Mouse (Mus musculus) heart, embryonic 12.5 days (tissue): Measurements from ENCODE around the gene Glra3. TPM values are rescaled to one million over a fixed set of nuclear protein-coding genes. Genes with fewer than 3 reads are reported as not detected.

Experiments used
- ATAC-seq: fragments of 200-750 bp; cut with Nextera tagmentation; 2 replicates; pipeline ENCODE4 v1.8.0; 2017; ENCODE audit warnings: moderate TSS enrichment, moderate library complexity; ENCODE audit not compliant: insufficient number of reproducible peaks, low FRiP score
- H3K27ac ChIP-seq: fragments of 300-500 bp; sonication (generic); 2 replicates; pipeline ENCODE4 v1.5.1; 2016; ENCODE audit warnings: mild to moderate bottlenecking, moderate library complexity; ENCODE audit not compliant: poor library complexity, severe bottlenecking
- H3K27me3 ChIP-seq: fragments of 300-500 bp; sonication (generic); replicated peaks from 2 replicates; pipeline ENCODE4 v1.6.1; 2016; ENCODE audit warnings: mild to moderate bottlenecking, moderate library complexity
- H3K36me3 ChIP-seq: fragments of 300-500 bp; sonication (generic); 2 replicates; pipeline ENCODE4 v1.6.1; 2016; ENCODE audit warnings: mild to moderate bottlenecking, moderate library complexity
- H3K4me1 ChIP-seq: fragments of 300-500 bp; sonication (generic); replicated peaks from 2 replicates; pipeline ENCODE4 v1.6.1; 2016; ENCODE audit warnings: mild to moderate bottlenecking
- H3K4me2 ChIP-seq: fragments of 300-500 bp; sonication (generic); 2 replicates; pipeline ENCODE4 v1.6.1; 2016; ENCODE audit warnings: mild to moderate bottlenecking, moderate library complexity
- H3K4me3 ChIP-seq: fragments of 300-500 bp; sonication (generic); 2 replicates; pipeline ENCODE4 v1.5.1; 2016; ENCODE audit warnings: mild to moderate bottlenecking
- H3K9ac ChIP-seq: fragments of 300-500 bp; sonication (generic); 2 replicates; pipeline ENCODE4 v1.6.1; 2016; ENCODE audit warnings: mild to moderate bottlenecking, moderate library complexity
- H3K9me3 ChIP-seq: fragments of 300-500 bp; sonication (generic); replicated peaks from 2 replicates; pipeline ENCODE4 v1.6.1; 2016; ENCODE audit warnings: mild to moderate bottlenecking, moderate library complexity
- WGBS: fragments of 180-500 bp; shearing (Covaris S2); methylation state at CpG from one replicate; pipeline ENCODE4 v1.1.7; 2016; 5-methylcytosine and 5-hydroxymethylcytosine counted together
- polyA plus RNA-seq: library from polyadenylated mRNA; unstranded; fragments of >200 nt; fragmentation: Nextera tagmentation; extraction: Ambion mirVana; gene quantifications from 2 replicates; pipeline ENCODE4 v1.2.1, GENCODE M21; 2016

Gene Glra3
- polyA plus RNA-seq, 1 experiment from 2014 or later = not detected

DNA sequence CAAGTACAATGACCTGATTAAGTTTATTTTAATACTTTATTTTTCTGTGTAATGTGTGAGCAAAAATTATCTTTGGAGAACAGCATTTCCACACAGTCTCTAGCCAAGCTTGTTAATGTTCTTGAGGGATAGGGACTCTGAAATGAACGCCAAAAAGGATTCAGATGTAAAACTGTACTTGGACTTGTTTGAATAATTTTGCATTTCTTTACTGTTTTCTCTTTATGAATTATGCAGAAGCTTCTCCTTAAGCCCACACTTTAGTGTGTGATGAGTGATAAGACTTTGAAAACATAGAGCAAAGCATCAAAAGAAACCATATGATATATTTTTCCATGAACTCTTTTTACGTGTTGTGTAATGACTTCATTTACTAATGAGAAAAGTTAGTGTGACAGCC, 189.1 kb downstream of the Glra3 start:
- 78% methylated on average over 2 of the region's 2 CpGs for WGBS
- no peak overlapping the region for H3K27ac ChIP-seq
- no peak overlapping the region for H3K9ac ChIP-seq
- no peak overlapping the region for H3K4me2 ChIP-seq
- no peak for ATAC-seq
- no peaks in the 10 kb centered on the region for H3K4me1 ChIP-seq
- H3K4me3 ChIP-seq = no peak overlapping the region
- no peaks in the 10 kb centered on the region for H3K27me3 ChIP-seq
- no peaks in the 10 kb centered on the region for H3K36me3 ChIP-seq
- no peaks in the 10 kb centered on the region for H3K9me3 ChIP-seq

DNA sequence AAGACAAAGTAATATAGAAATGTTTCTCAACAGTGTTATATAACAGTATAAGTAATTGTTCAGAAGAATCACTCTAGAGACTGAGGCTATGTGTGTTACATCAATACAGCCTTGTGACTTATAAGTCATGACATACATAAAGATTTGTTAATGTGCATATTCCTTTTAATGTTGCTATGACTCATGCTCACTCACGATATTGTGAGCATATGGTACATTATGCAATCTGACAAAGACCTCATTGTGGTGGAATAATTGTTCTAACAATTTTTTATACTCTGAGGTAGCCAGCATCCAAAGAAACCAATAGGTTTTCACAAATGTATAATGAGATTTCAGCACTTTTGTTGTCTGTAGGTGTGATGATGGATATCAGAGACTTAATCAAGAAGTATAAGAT, 210.4 kb downstream of the Glra3 start:
- Histone ChIP-seq H3K4me2 (no peak overlapping the region), H3K36me3 (no peaks in the 10 kb centered on the region), H3K9ac (no peak overlapping the region), H3K9me3 (no peaks in the 10 kb centered on the region), H3K4me1 (no peaks in the 10 kb centered on the region), H3K27me3 (no peaks in the 10 kb centered on the region), H3K27ac (no peak overlapping the region), H3K4me3 (no peak overlapping the region)
- 70% methylated on average over 1 of the region's 1 CpGs for WGBS
- ATAC-seq = no peak

DNA sequence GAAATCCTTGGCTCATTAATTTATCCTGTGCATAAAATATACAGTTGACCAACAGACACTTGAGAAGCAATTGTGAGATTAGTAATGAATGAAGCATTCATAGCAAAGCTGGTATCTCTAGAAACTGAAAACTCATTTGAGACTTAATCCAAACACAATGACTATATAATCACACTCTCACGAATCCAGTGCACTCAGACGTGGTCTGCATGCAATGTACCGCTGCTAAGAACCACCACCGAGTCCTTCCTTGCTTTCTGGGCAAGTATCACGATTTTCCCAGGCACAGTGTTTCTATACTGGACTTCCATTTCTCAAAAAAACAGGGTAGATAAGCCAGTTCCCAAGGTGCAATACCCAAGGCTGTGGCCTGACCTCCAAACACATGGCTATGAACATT, 211.3 kb downstream of the Glra3 start:
- Histone ChIP-seq H3K27me3 (no peaks in the 10 kb centered on the region), H3K4me1 (no peaks in the 10 kb centered on the region), H3K9me3 (no peaks in the 10 kb centered on the region), H3K36me3 (no peaks in the 10 kb centered on the region), H3K9ac (no peak overlapping the region), H3K4me3 (no peak overlapping the region), H3K4me2 (no peak overlapping the region), H3K27ac (no peak overlapping the region)
- ATAC-seq = no peak
- WGBS = 65% methylated on average over 5 of the region's 5 CpGs

DNA sequence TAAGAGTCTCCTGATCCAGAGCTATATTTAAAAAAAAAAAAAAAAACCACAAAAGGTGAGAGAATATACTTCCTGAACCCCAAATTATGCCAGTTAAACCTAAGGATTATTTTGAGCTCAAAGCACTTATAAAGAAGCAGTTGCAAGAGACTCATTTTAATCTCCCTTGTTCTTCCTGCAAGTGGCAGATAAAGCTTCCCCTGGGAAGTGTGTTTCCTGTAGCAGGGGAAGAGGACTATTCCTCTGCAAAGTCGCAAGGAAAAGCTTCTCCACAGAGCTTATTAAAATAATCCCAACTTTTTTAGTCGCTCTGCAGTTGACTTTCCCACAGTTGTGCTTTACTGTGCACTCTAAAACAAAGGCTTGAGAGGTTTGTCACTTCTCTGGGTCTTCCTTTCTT, 218.7 kb downstream of the Glra3 start:
- Histone ChIP-seq H3K36me3 (no peaks in the 10 kb centered on the region), H3K9me3 (0 out of 2 replicates have a peak, but pooled peaks cover 4% of the 10 kb centered on the region), H3K4me3 (no peak overlapping the region), H3K4me1 (no peaks in the 10 kb centered on the region), H3K9ac (no peak overlapping the region), H3K27me3 (no peaks in the 10 kb centered on the region), H3K27ac (no peak overlapping the region), H3K4me2 (no peak overlapping the region)
- ATAC-seq = no peak
- 25% methylated on average over 2 of the region's 2 CpGs for WGBS

Other genes starting within 250 kb of the Glra3 start
- not detected in 2 replicates for gene Adam29, start 33.5 kb upstream of the Glra3 start, polyA plus RNA-seq